Mouse (Mus musculus) limb, embryonic 14.5 days (tissue): Measurements from ENCODE around the gene Nfyb. TPM values are rescaled to one million over a fixed set of nuclear protein-coding genes. Genes with fewer than 3 reads are reported as not detected.

ENCODE experiments used
- ATAC-seq: fragments of 200-750 bp; cut with Nextera tagmentation; 2 replicates; pipeline ENCODE4 v1.8.0; 2017; ENCODE audit warnings: low read depth, moderate number of reproducible peaks, moderate TSS enrichment; ENCODE audit not compliant: low FRiP score
- DNase-seq: peaks from one replicate; pipeline ENCODE4 v3.0.0-alpha.2; 2015; ENCODE audit warnings: low spot score
- H3K27ac ChIP-seq: fragments of 300-500 bp; sonication (generic); replicated peaks from 2 replicates; pipeline ENCODE4 v1.5.1; 2014; ENCODE audit warnings: low read depth, mild to moderate bottlenecking, low read length, moderate library complexity, mixed read lengths
- H3K27me3 ChIP-seq: fragments of 300-500 bp; sonication (generic); 2 replicates; pipeline ENCODE4 v1.6.1; 2014; ENCODE audit warnings: low read length, mixed read lengths; ENCODE audit not compliant: control insufficient read depth, insufficient read depth
- H3K36me3 ChIP-seq: fragments of 300-500 bp; sonication (generic); 2 replicates; pipeline ENCODE4 v1.6.1; 2014; ENCODE audit warnings: mild to moderate bottlenecking, low read length, moderate library complexity, mixed read lengths; ENCODE audit not compliant: control insufficient read depth, insufficient read depth
- H3K4me1 ChIP-seq: fragments of 300-500 bp; sonication (generic); 2 replicates; pipeline ENCODE4 v1.6.1; 2014; ENCODE audit warnings: antibody characterized with exemption, low read length, mixed read lengths; ENCODE audit not compliant: control insufficient read depth, insufficient read depth
- H3K4me2 ChIP-seq: fragments of 300-500 bp; sonication (generic); replicated peaks from 2 replicates; pipeline ENCODE4 v1.6.1; 2014; ENCODE audit warnings: low read depth, mild to moderate bottlenecking, low read length, moderate library complexity; ENCODE audit not compliant: severe bottlenecking
- H3K4me3 ChIP-seq: fragments of 300-500 bp; sonication (generic); replicated peaks from 2 replicates; pipeline ENCODE4 v1.5.1; 2014; ENCODE audit warnings: low read length
- H3K9ac ChIP-seq: fragments of 300-500 bp; sonication (generic); 2 replicates; pipeline ENCODE4 v1.6.1; 2014; ENCODE audit warnings: mild to moderate bottlenecking, low read depth, low read length, moderate library complexity; ENCODE audit not compliant: severe bottlenecking
- H3K9me3 ChIP-seq: fragments of 300-500 bp; sonication (generic); 2 replicates; pipeline ENCODE4 v1.6.1; 2016; ENCODE audit warnings: low read length; ENCODE audit not compliant: control insufficient read depth
- POLR2A ChIP-seq: fragments of 200-500 bp; IDR thresholded peaks from 2 replicates; pipeline ENCODE4 v1.8.0; 2012; ENCODE audit warnings: inconsistent platforms, mild to moderate bottlenecking, moderate library complexity, borderline replicate concordance; ENCODE audit not compliant: insufficient read depth, insufficient read length; ENCODE audit errors: extremely low read depth
- WGBS: fragments of 180-500 bp; shearing (Covaris S2); extraction: QIAGEN DNeasy Blood & Tissue Kit; methylation state at CpG from one replicate; pipeline ENCODE4 v1.1.7; 2014; 5-methylcytosine and 5-hydroxymethylcytosine counted together
- polyA plus RNA-seq, 2 experiments: library from polyadenylated mRNA; depleted of rRNA in 1 of 2; stranded (reverse) in 1 of 2; unstranded in 1 of 2; fragments of >200 nt; fragmentation: Nextera tagmentation in 1 of 2; extraction: Ambion mirVana in 1 of 2; gene quantifications; 2 replicates each; pipeline versions ENCODE4 v1.2.1 to v1.2.3; 2012 to 2014

Nfyb gene
- polyA plus RNA-seq, 2 experiments: 41.0 to 41.3 TPM

DNA sequence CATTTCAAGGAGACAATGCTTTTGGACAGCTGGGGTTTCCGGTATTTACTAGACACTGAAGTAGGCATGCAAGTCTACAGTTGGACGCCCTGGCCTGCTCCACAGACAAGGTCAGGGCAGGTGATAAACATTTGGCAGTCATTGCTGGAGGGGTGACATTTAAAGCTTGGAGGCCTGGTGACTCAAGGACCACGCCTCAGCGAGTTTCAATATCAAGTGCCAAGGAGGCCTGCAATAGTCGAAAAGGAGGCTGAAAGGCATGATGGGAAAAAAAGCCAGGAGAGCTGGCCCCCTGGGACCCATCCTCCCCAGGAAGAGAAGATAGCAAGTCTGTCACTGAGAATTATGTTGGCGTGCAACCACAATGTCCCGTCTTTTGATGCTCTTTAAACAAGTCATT lies 43.3 kb upstream of the Nfyb start:
- DNase-seq: no peak
- H3K36me3 ChIP-seq: no peaks in the 10 kb centered on the region
- peaks cover 6% of the 10 kb centered on the region; the same call in 1 of the 2 replicates for H3K4me1 ChIP-seq
- no peaks in the 10 kb centered on the region for H3K27me3 ChIP-seq
- H3K9ac ChIP-seq: no peak overlapping the region
- ATAC-seq: no peak
- H3K9me3 ChIP-seq: no peaks in the 10 kb centered on the region
- WGBS: 83% methylated on average over 7 of the region's 7 CpGs
- no peak overlapping the region for H3K4me2 ChIP-seq
- no peak for TF ChIP-seq POLR2A
- H3K4me3 ChIP-seq: no peak overlapping the region
- no peak overlapping the region for H3K27ac ChIP-seq

DNA sequence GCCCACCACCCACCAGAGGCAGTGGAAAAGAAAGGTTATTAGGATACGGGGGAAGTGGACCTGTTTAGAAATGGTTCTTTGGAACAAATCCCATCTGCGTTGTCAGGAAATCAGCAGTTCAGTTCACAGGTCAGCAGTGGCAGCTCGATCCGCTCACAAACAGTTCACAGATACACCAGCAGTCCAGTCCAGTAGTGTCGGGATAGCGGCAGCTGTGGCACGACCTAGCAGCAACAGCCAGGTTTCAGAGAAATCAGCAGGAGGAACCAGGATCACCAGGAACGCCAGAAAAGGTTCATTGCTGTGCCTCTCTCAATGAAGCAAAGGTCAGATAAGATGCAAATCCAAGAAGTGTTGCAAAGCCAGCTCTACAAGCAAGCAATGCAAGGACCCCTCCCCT lies 42.5 kb upstream of the Nfyb start:
- H3K4me3 ChIP-seq: no peak overlapping the region
- H3K9ac ChIP-seq: no peak overlapping the region
- no peak for DNase-seq
- no peak for ATAC-seq
- no peak overlapping the region for H3K27ac ChIP-seq
- no peaks in the 10 kb centered on the region for H3K27me3 ChIP-seq
- H3K9me3 ChIP-seq: no peaks in the 10 kb centered on the region
- H3K36me3 ChIP-seq: no peaks in the 10 kb centered on the region
- H3K4me1 ChIP-seq: peaks cover 6% of the 10 kb centered on the region; the same call in 1 of the 2 replicates
- 75% methylated on average over 8 of the region's 8 CpGs for WGBS
- no peak overlapping the region for H3K4me2 ChIP-seq
- TF ChIP-seq POLR2A: no peak

DNA sequence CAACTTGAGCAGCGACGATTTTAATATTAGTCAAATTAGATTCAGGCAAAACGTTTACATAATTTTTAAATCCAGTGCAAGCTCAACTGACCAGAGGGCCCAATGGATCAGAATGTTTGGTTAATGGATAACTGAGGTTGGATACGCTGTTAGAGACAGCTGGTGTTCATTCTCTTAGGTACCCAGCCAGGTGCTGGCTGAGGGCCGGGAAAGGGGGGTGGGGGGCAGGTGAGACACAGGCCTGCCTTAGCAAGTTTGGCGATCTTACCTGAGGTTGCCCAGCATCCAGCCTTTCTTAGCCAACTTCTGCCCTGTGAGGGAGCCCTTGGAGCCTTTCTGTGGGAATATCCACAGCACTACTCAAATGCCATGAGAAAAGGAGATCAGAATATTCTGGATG lies 41.2 kb upstream of the Nfyb start:
- no peak for ATAC-seq
- 74% methylated on average over 6 of the region's 6 CpGs for WGBS
- H3K36me3 ChIP-seq: no peaks in the 10 kb centered on the region
- no peaks in the 10 kb centered on the region for H3K9me3 ChIP-seq
- peaks cover 6% of the 10 kb centered on the region; the same call in 1 of the 2 replicates for H3K4me1 ChIP-seq
- TF ChIP-seq POLR2A: no peak
- H3K27me3 ChIP-seq: no peaks in the 10 kb centered on the region
- no peak overlapping the region for H3K9ac ChIP-seq
- H3K4me3 ChIP-seq: no peak overlapping the region
- no peak overlapping the region for H3K27ac ChIP-seq
- DNase-seq: no peak
- no peak overlapping the region for H3K4me2 ChIP-seq

DNA sequence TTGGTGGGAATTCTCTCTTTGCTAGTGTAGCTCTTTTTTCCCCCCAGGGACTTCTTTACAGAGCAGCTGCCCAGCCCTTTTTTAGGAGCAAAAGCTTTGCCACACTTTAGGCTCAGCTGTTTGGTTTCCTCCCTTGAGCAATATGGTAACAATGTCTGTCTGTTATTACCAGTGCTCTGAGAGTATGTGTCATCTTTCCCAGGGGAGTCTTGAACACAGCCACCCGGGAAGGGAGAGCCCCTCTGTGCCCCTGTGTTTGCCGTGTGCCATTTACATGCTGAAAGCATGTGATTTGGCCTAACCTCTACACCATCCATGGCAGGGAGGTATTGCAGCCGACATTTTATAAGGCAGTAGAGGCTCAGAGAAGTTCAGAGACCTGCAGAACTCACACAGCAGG lies 40.5 kb upstream of the Nfyb start:
- H3K36me3 ChIP-seq: no peaks in the 10 kb centered on the region
- no peak overlapping the region for H3K9ac ChIP-seq
- 50% methylated on average over 3 of the region's 3 CpGs for WGBS
- no peak for ATAC-seq
- no peak overlapping the region for H3K27ac ChIP-seq
- H3K9me3 ChIP-seq: no peaks in the 10 kb centered on the region
- DNase-seq: no peak
- TF ChIP-seq POLR2A: no peak
- H3K27me3 ChIP-seq: no peaks in the 10 kb centered on the region
- H3K4me1 ChIP-seq: peaks cover 5% of the 10 kb centered on the region; the same call in 1 of the 2 replicates
- H3K4me3 ChIP-seq: no peak overlapping the region
- H3K4me2 ChIP-seq: no peak overlapping the region

DNA sequence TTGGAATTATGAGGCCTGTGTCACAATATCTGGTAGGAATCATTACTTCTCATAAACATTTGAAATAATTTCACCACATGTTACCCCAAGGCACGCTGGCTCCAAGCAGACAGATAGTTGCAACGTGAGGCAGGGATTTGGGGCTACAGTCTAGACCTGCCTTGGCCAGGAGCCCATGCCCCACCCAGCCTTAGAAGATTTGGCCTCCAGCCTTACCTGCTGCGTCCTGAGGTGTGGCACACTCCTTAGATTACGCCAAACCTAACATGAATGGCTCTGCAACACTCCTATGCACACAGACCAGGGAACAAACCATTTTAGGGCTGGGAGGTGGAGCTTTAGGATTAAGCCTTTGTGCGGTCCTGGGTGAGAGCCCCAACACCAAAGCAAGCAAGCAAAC lies 36.1 kb upstream of the Nfyb start:
- no peak overlapping the region for H3K4me2 ChIP-seq
- no peaks in the 10 kb centered on the region for H3K27me3 ChIP-seq
- no peak overlapping the region for H3K4me3 ChIP-seq
- DNase-seq (no peak), ATAC-seq (no peak)
- no peak overlapping the region for H3K27ac ChIP-seq
- H3K9ac ChIP-seq: no peak overlapping the region
- no peaks in the 10 kb centered on the region for H3K9me3 ChIP-seq
- 65% methylated on average over 5 of the region's 5 CpGs for WGBS
- no peak for TF ChIP-seq POLR2A
- H3K36me3 ChIP-seq: no peaks in the 10 kb centered on the region
- H3K4me1 ChIP-seq: peaks cover 13% of the 10 kb centered on the region
